Mouse (Mus musculus): Measurements from ENCODE around the gene Gm10100. TPM values are rescaled to one million over a fixed set of nuclear protein-coding genes. Genes with fewer than 3 reads are reported as not detected.
"Not testable (repeated sequence)": the region's sequence is repeated elsewhere in the genome, so short reads cannot be mapped to it uniquely, and the experiment has no call there.

Gm10100 gene
- polyA plus RNA-seq (2014; fragmentation: Nextera tagmentation; extraction: Ambion mirVana), result not detected in 2 replicates

- 52% methylated on average over 3 of the region's 3 CpGs for WGBS
- Histone ChIP-seq H3K9ac (ENCODE audit: low read length) (no peak within 1 kb of the TSS), H3K27ac (ENCODE audit: low read depth, low read length) (no peak within 1 kb of the TSS), H3K4me3 (ENCODE audit: low read depth, low read length) (no peak within 1 kb of the TSS), H3K27me3 (ENCODE audit: control insufficient read depth, insufficient read depth, low read length) (no peaks in the 10 kb centered on the region), H3K36me3 (ENCODE audit: control insufficient read depth, insufficient read depth, low read length) (no peaks in the 10 kb centered on the region), H3K9me3 (ENCODE audit: control insufficient read depth, low read length) (no peaks in the 10 kb centered on the region), H3K4me1 (replicated peaks; ENCODE audit: control insufficient read depth, insufficient read depth, low read length) (no peaks in the 10 kb centered on the region), H3K4me2 (ENCODE audit: low read depth, low read length, severe bottlenecking) (no peak within 1 kb of the TSS)
- DNase-seq (ENCODE audit: low spot score) (no peak), ATAC-seq (replicated peaks; ENCODE audit: low FRiP score) (no peak)
Measured at GRCm38 (mm10) chr10:77726186-77726585, at the start of gene Gm10100. Gene Gm10100 (plus strand): TSS chr10:77726486.

- Histone ChIP-seq H3K27me3 (ENCODE audit: control insufficient read depth, insufficient read depth, low read length) (peaks cover 12% of the 10 kb centered on the region), H3K9ac (ENCODE audit: low read length) (peak overlapping the region; percentile 35), H3K27ac (ENCODE audit: low read depth, low read length) (no peak overlapping the region), H3K9me3 (ENCODE audit: control insufficient read depth, low read length) (no peaks in the 10 kb centered on the region), H3K4me2 (ENCODE audit: low read depth, low read length, severe bottlenecking) (peak overlapping the region; percentile 67), H3K4me3 (ENCODE audit: low read depth, low read length) (peak overlapping the region; percentile 23), H3K4me1 (replicated peaks; ENCODE audit: control insufficient read depth, insufficient read depth, low read length) (peaks cover 13% of the 10 kb centered on the region; the same call in 1 of the 2 replicates), H3K36me3 (ENCODE audit: control insufficient read depth, insufficient read depth, low read length) (no peaks in the 10 kb centered on the region)
- ATAC-seq (replicated peaks; ENCODE audit: low FRiP score) (peak; percentile 74), DNase-seq (ENCODE audit: low spot score) (peak; percentile 83)
- WGBS, result 0% methylated on average over 35 of the region's 35 CpGs
Measured at GRCm38 (mm10) chr10:77677562-77677961, 48.7 kb upstream of the Gm10100 start.

GRCm38 (mm10) chr10:77682994-77683393 is 43.3 kb upstream of the Gm10100 start:
- ATAC-seq (replicated peaks; ENCODE audit: low FRiP score), result no peak
- Histone ChIP-seq H3K27ac (ENCODE audit: low read depth, low read length) (no peak overlapping the region), H3K27me3 (ENCODE audit: control insufficient read depth, insufficient read depth, low read length) (peaks cover 20% of the 10 kb centered on the region), H3K4me1 (replicated peaks; ENCODE audit: control insufficient read depth, insufficient read depth, low read length) (peaks cover 6% of the 10 kb centered on the region; the same call in 1 of the 2 replicates), H3K9me3 (ENCODE audit: control insufficient read depth, low read length) (no peaks in the 10 kb centered on the region), H3K4me2 (ENCODE audit: low read depth, low read length, severe bottlenecking) (no peak overlapping the region), H3K36me3 (ENCODE audit: control insufficient read depth, insufficient read depth, low read length) (no peaks in the 10 kb centered on the region), H3K9ac (ENCODE audit: low read length) (no peak overlapping the region), H3K4me3 (ENCODE audit: low read depth, low read length) (no peak overlapping the region)
- 77% methylated on average over 7 of the region's 7 CpGs for WGBS
- DNase-seq (ENCODE audit: low spot score), result no peak

- H3K9me3 ChIP-seq (ENCODE audit: control insufficient read depth, low read length), result no peaks in the 10 kb centered on the region
- H3K4me2 ChIP-seq (ENCODE audit: low read depth, low read length, severe bottlenecking), result no peak overlapping the region
- H3K27me3 ChIP-seq (ENCODE audit: control insufficient read depth, insufficient read depth, low read length), result peaks cover 13% of the 10 kb centered on the region
- H3K36me3 ChIP-seq (ENCODE audit: control insufficient read depth, insufficient read depth, low read length), result no peaks in the 10 kb centered on the region
- no peak overlapping the region for H3K4me3 ChIP-seq (ENCODE audit: low read depth, low read length)
- H3K9ac ChIP-seq (ENCODE audit: low read length), result no peak overlapping the region
- WGBS, result 36% methylated on average over 8 of the region's 8 CpGs
- H3K27ac ChIP-seq (ENCODE audit: low read depth, low read length), result no peak overlapping the region
- H3K4me1 ChIP-seq (replicated peaks; ENCODE audit: control insufficient read depth, insufficient read depth, low read length), result peaks cover 2% of the 10 kb centered on the region; the same call in 1 of the 2 replicates
- DNase-seq (ENCODE audit: low spot score), result no peak
- no peak for ATAC-seq (replicated peaks; ENCODE audit: low FRiP score)
Measured at GRCm38 (mm10) chr10:77684181-77684580, 42.1 kb upstream of the Gm10100 start.

GRCm38 (mm10) chr10:77685895-77686664 is 40.2 kb upstream of the Gm10100 start, which contains the start of gene Tspear:
Gene Tspear (plus strand): TSS chr10:77686569.
- 4% methylated on average over 22 of the region's 22 CpGs for WGBS
- H3K36me3 ChIP-seq (ENCODE audit: control insufficient read depth, insufficient read depth, low read length), result no peaks in the 10 kb centered on the region
- H3K27ac ChIP-seq (ENCODE audit: low read depth, low read length), result no peak within 1 kb of the TSS
- no peaks in the 10 kb centered on the region for H3K9me3 ChIP-seq (ENCODE audit: control insufficient read depth, low read length)
- no peak within 1 kb of the TSS for H3K4me2 ChIP-seq (ENCODE audit: low read depth, low read length, severe bottlenecking)
- H3K4me1 ChIP-seq (replicated peaks; ENCODE audit: control insufficient read depth, insufficient read depth, low read length), result peaks cover 4% of the 10 kb centered on the region; the same call in 1 of the 2 replicates
- no peak within 1 kb of the TSS for H3K9ac ChIP-seq (ENCODE audit: low read length)
- H3K4me3 ChIP-seq (ENCODE audit: low read depth, low read length), result no peak within 1 kb of the TSS
- ATAC-seq (replicated peaks; ENCODE audit: low FRiP score), result no peak
- DNase-seq (ENCODE audit: low spot score), result peak; percentile 50
- H3K27me3 ChIP-seq (ENCODE audit: control insufficient read depth, insufficient read depth, low read length), result peaks cover 13% of the 10 kb centered on the region

GRCm38 (mm10) chr10:77687021-77687420 is 39.3 kb upstream of the Gm10100 start:
- Histone ChIP-seq H3K4me1 (replicated peaks; ENCODE audit: control insufficient read depth, insufficient read depth, low read length) (peaks cover 4% of the 10 kb centered on the region; the same call in 1 of the 2 replicates), H3K4me3 (ENCODE audit: low read depth, low read length) (no peak overlapping the region), H3K9ac (ENCODE audit: low read length) (no peak overlapping the region), H3K27ac (ENCODE audit: low read depth, low read length) (no peak overlapping the region), H3K27me3 (ENCODE audit: control insufficient read depth, insufficient read depth, low read length) (peaks cover 13% of the 10 kb centered on the region), H3K36me3 (ENCODE audit: control insufficient read depth, insufficient read depth, low read length) (no peaks in the 10 kb centered on the region), H3K4me2 (ENCODE audit: low read depth, low read length, severe bottlenecking) (no peak overlapping the region), H3K9me3 (ENCODE audit: control insufficient read depth, low read length) (no peaks in the 10 kb centered on the region)
- 29% methylated on average over 10 of the region's 10 CpGs for WGBS
- DNase-seq (ENCODE audit: low spot score), result no peak
- no peak for ATAC-seq (replicated peaks; ENCODE audit: low FRiP score)

- H3K4me1 ChIP-seq (replicated peaks; ENCODE audit: control insufficient read depth, insufficient read depth, low read length); H3K4me2 ChIP-seq (ENCODE audit: low read depth, low read length, severe bottlenecking); H3K9ac ChIP-seq (ENCODE audit: low read length); H3K27ac ChIP-seq (ENCODE audit: low read depth, low read length); ATAC-seq (replicated peaks; ENCODE audit: low FRiP score); H3K9me3 ChIP-seq (ENCODE audit: control insufficient read depth, low read length); H3K36me3 ChIP-seq (ENCODE audit: control insufficient read depth, insufficient read depth, low read length); H3K4me3 ChIP-seq (ENCODE audit: low read depth, low read length); DNase-seq (ENCODE audit: low spot score): not testable (repeated sequence)
- 63% methylated on average over 3 of the region's 3 CpGs for WGBS
- peaks cover 13% of the 10 kb centered on the region for H3K27me3 ChIP-seq (ENCODE audit: control insufficient read depth, insufficient read depth, low read length)
Measured at GRCm38 (mm10) chr10:77690356-77690807, 35.9 kb upstream of the Gm10100 start, which contains the start of gene Gm19402. Gene Gm19402 (minus strand): TSS chr10:77690757.

GRCm38 (mm10) chr10:77697133-77697532 is 29.2 kb upstream of the Gm10100 start, which contains the start of gene Gm9508:
Gene Gm9508 (minus strand): TSS chr10:77697233.
- H3K4me3 ChIP-seq (ENCODE audit: low read depth, low read length), result no peak within 1 kb of the TSS
- DNase-seq (ENCODE audit: low spot score), result no peak
- no peak within 1 kb of the TSS for H3K4me2 ChIP-seq (ENCODE audit: low read depth, low read length, severe bottlenecking)
- WGBS, result 46% methylated on average over 4 of the region's 4 CpGs
- no peak within 1 kb of the TSS for H3K9ac ChIP-seq (ENCODE audit: low read length)
- H3K27ac ChIP-seq (ENCODE audit: low read depth, low read length), result no peak within 1 kb of the TSS
- H3K4me1 ChIP-seq (replicated peaks; ENCODE audit: control insufficient read depth, insufficient read depth, low read length), result no peaks in the 10 kb centered on the region
- no peaks in the 10 kb centered on the region for H3K36me3 ChIP-seq (ENCODE audit: control insufficient read depth, insufficient read depth, low read length)
- ATAC-seq (replicated peaks; ENCODE audit: low FRiP score), result no peak
- no peaks in the 10 kb centered on the region for H3K27me3 ChIP-seq (ENCODE audit: control insufficient read depth, insufficient read depth, low read length)
- H3K9me3 ChIP-seq (ENCODE audit: control insufficient read depth, low read length), result no peaks in the 10 kb centered on the region

Measured in forebrain, embryonic 11.5 days (tissue).